Mouse (Mus musculus): ENCODE data around the gene Cyp2c38. TPM values are rescaled to one million over a fixed set of nuclear protein-coding genes. Genes with fewer than 3 reads are reported as not detected.

The Cyp2c38 gene
- polyA plus RNA-seq (2012; rRNA removed), result not detected in 2 replicates

DNA sequence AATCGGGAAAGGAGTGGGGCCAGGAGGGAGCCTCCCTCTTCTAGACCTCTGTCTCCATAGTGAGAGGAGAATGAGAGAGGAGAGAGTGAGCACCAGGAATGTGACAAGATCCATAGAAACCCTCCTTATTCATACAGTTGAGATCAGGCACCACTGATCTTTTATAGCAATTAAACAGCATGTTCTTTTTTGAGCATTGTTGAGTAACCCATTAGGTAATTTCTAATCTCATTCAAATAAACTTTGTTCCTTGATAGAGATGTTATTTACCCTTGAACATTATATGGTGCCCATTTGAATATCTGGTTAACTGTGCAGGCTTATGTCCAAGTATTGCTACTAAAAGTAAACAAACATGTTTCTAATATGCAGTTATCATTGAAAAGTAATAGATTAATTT is at the start of gene Cyp2c38:
TSS of gene Cyp2c38 (minus strand) at position 135 of the 400 bp plus-strand sequence.

DNA sequence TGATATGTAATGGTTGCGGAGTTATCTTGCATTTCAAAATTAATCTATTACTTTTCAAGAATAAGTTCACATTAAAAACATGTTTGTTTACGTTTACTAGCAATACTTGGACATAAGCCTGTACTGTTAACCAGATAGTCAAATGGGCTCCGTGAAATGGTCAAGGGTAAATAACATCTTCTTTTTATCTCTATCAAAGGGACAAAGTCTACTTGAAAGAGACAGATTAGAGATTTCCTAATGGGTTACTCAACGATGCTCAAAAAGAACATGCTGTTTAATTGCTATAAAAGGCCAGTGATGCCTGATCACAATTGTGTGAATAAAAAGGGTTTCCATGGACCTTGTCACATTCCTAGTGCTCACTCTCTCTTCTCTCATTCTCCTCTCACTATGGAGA is 47.7 kb upstream of the Cyp2c38 start, which contains the start of gene Cyp2c39:
TSS of gene Cyp2c39 (plus strand) at position 329 of the 400 bp plus-strand sequence.

Other genes starting within 250 kb of the Cyp2c38 start
- 0.21 and 0.63 TPM in 2 replicates for gene Cyp2c29, start 193.7 kb downstream of the Cyp2c38 start, polyA plus RNA-seq (2012; rRNA removed)
- not detected in 2 replicates for gene Cyp2c39, start 47.8 kb upstream of the Cyp2c38 start, polyA plus RNA-seq (2012; rRNA removed)
- gene Cyp2c67, start 186.0 kb upstream of the Cyp2c38 start, polyA plus RNA-seq (2012; rRNA removed), result not detected in 2 replicates